Mouse (Mus musculus) layer of hippocampus, postnatal 14 days (tissue): ENCODE results near the gene Smarcc2. TPM values are rescaled to one million over a fixed set of nuclear protein-coding genes. Genes with fewer than 3 reads are reported as not detected.

ENCODE experiments used
- DNase-seq, 2 experiments: peaks; one replicate each; pipeline ENCODE4 v3.0.0; 2021 to 2022; ENCODE audit warnings: low spot score in 2 of 2, mixed read lengths in 1 of 2
- total RNA-seq, 2 experiments: library from RNA; stranded (reverse); gene quantifications; 2 replicates each; pipeline ENCODE4 v1.2.3; 2021

The Smarcc2 gene
- total RNA-seq, 2 experiments from 2014 or later = 208 to 212 TPM

- DNase-seq = no peak
Measured at GRCm38 (mm10) chr10:128511189-128511588, 52.1 kb downstream of the Smarcc2 start.

- no peak for DNase-seq
Measured at GRCm38 (mm10) chr10:128511761-128512160, 52.7 kb downstream of the Smarcc2 start.

- DNase-seq = no peak
Measured at GRCm38 (mm10) chr10:128515044-128515443, 56.0 kb downstream of the Smarcc2 start.

GRCm38 (mm10) chr10:128516029-128516428 is 57.0 kb downstream of the Smarcc2 start:
- no peak for DNase-seq

GRCm38 (mm10) chr10:128516677-128517076 is 57.6 kb downstream of the Smarcc2 start:
- DNase-seq = no peak

GRCm38 (mm10) chr10:128518833-128519232 is 59.8 kb downstream of the Smarcc2 start:
- peak in 1 of 2 experiments; percentile 49 for DNase-seq

GRCm38 (mm10) chr10:128520591-128520990 is 61.5 kb downstream of the Smarcc2 start:
- DNase-seq = no peak

- DNase-seq = no peak
Measured at GRCm38 (mm10) chr10:128522351-128522750, 63.3 kb downstream of the Smarcc2 start.

GRCm38 (mm10) chr10:128524111-128524731 is 65.2 kb downstream of the Smarcc2 start:
- DNase-seq = no peak

GRCm38 (mm10) chr10:128524732-128525662 is 65.9 kb downstream of the Smarcc2 start:
- DNase-seq = peak in 1 of 2 experiments; percentile 35

GRCm38 (mm10) chr10:128525671-128526308 is 66.7 kb downstream of the Smarcc2 start, which contains the start of gene Esyt1:
Gene Esyt1 (minus strand): TSS chr10:128525871.
- peak; percentile 78 to 94 for DNase-seq

GRCm38 (mm10) chr10:128526366-128527356 is 67.6 kb downstream of the Smarcc2 start:
- DNase-seq = no peak

- no peak for DNase-seq
Measured at GRCm38 (mm10) chr10:128535206-128535605, 76.2 kb downstream of the Smarcc2 start.

GRCm38 (mm10) chr10:128535624-128536265 is 76.7 kb downstream of the Smarcc2 start:
- DNase-seq = no peak

- peak; percentile 86 to 92 for DNase-seq
Measured at GRCm38 (mm10) chr10:128536266-128536940, 77.4 kb downstream of the Smarcc2 start.

- no peak for DNase-seq
Measured at GRCm38 (mm10) chr10:128538340-128538870, 79.4 kb downstream of the Smarcc2 start.
